Mouse (Mus musculus): ENCODE results near the gene Dnajb4. TPM values are rescaled to one million over a fixed set of nuclear protein-coding genes. Genes with fewer than 3 reads are reported as not detected.
"Not testable (repeated sequence)": the region's sequence is repeated elsewhere in the genome, so short reads cannot be mapped to it uniquely, and the experiment has no call there.

Dnajb4 gene
- total RNA-seq, 2 experiments from 2014 or later = 45.4 to 48.2 TPM

DNA sequence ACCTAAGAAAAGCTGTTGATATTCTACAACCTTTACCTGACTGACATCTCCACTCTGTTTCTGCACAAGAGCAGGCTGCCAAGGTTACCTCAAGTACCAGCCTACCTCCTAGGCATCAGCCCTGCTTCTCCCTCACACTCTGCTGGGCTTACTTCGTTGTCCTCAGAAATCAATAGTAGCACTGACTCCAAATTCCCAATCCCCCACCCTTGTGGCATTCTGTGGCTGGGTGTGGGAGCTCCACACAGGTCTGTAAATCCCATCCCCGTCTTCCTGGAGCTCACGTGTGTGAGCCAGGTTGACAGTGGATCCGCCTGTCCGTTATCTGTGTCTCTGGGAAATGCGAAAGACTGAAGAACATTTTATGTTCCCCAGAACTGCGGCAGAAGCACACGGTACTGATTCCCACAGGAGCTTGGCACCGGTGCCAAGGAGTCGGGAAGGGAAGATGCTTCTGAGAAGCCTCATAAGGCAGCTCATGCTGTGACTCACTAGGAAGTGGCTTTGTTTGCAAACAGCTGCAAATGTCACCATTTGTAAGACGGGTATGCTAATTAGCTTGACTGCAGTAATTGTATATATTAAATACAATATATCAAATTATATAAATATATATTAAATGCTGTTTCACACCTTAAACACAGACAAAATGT, 54.7 kb downstream of the Dnajb4 start:
- no peak for DNase-seq
- intact Hi-C loops (cut with DNase I; ENCODE audit: low total_unique reads) = no loop called here

GRCm38 (mm10) chr3:152154095-152154494, 56.0 kb downstream of the Dnajb4 start:
- intact Hi-C loops (cut with DNase I; ENCODE audit: low total_unique reads) = no loop called here

DNA sequence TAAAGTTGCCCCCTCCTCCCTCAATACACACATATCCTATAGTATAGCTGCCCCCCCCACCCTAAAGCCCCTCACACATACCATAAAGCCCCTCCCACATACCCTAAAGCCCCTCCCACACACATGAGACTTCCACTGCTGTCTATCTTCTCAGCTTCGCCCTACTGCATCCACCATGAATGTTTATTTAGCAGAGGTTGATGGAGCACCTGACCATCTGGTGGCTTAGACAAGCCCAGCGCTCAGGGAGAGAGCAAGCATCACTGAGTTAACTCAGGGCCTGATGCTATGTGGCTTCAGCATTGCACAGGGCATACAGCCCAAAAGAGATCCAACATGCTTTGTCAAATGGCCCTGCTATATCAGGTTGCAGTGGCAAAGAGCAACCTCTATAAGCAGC, 57.0 kb downstream of the Dnajb4 start:
- intact Hi-C loops (cut with DNase I; ENCODE audit: low total_unique reads) = no loop called here
- DNase-seq = no peak

More at GRCm38 (mm10) chr3:152154095-152154494, 56.0 kb downstream of the Dnajb4 start:
- no peak for DNase-seq

GRCm38 (mm10) chr3:152152483-152152804, 57.7 kb downstream of the Dnajb4 start:
- intact Hi-C loops (cut with DNase I; ENCODE audit: low total_unique reads) = no loop called here

GRCm38 (mm10) chr3:152151725-152152482, 58.2 kb downstream of the Dnajb4 start:
- intact Hi-C loops (cut with DNase I; ENCODE audit: low total_unique reads) = no loop called here
- no peak for DNase-seq

More at GRCm38 (mm10) chr3:152152483-152152804, 57.7 kb downstream of the Dnajb4 start:
- DNase-seq = no peak

DNA sequence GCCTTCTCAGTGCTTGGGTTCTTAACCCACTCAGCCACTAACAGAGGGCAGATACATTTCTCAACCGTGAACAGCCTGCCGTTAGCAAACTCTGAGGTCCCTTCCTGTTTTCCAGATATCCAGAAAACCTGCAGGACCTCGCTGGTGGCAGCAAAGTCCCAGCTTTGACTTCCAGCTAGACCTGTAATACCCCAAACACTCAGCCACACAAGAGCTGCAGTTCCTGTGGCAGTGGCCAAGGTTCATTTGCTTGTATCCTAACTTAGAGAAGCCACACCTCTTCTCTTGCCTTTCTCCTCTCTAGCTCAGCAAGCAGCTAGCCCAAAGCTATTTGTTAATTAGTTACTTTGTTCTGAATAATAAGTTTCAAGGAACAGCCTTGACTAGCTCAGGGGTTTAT, 60.2 kb downstream of the Dnajb4 start:
- no peak for DNase-seq
- intact Hi-C loops (cut with DNase I; ENCODE audit: low total_unique reads) = no loop called here

DNA sequence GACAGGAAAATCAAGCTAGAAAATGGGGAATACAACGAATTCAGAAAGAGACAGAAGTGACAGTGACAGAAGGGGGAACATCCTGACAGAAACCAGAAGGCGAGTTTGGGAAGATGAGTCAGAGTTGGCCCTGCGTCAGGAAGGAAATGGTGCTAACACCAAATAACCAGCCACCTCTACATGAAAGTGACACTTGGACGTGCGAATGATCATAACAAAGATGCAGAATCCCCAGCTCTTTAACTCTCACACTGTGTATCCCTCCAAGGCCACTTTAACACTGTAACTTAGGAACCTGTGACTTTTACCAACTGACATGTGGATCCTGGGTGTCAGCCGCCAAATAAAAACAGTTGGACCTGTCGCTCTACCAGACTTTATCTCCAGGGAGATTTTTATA, 60.7 kb downstream of the Dnajb4 start:
- intact Hi-C loops (cut with DNase I; ENCODE audit: low total_unique reads) = no loop called here
- no peak for DNase-seq

DNA sequence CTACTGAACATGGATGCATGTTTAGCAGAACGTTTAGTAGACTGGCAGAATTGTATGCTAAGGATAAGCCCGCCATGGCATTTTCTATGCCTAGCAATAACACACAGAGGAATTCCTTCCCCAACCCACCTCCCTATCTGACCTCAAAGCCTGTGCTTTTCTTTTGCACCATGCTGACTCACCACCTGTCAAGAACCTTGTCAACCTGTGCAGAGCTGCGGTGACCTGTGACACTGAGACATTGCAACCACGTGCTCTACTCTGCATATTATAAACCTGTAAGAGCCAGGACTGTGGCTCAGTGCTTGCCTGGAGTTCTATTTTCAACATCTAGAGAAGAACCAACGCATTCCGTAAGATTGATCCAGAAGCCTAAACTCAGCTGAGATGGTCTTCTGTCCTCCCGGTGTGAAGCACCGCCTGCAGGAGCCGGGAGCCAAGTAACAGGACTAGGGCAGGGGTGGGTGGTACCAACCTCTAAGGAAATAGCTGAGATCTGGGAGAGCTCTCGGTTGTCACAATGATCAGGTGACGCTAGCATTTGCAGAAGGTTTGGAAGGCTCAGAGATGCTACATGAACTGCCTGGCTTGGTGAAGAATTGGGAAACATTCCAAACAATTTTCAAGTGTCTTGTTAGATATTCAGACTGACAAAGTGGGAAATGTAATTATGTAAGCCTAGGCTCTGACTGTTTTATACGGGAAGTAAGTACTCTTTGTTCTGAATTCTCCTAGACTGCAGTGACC, 62.8 kb downstream of the Dnajb4 start:
- DNase-seq = no peak
- intact Hi-C loops (cut with DNase I; ENCODE audit: low total_unique reads) = no loop called here

DNA sequence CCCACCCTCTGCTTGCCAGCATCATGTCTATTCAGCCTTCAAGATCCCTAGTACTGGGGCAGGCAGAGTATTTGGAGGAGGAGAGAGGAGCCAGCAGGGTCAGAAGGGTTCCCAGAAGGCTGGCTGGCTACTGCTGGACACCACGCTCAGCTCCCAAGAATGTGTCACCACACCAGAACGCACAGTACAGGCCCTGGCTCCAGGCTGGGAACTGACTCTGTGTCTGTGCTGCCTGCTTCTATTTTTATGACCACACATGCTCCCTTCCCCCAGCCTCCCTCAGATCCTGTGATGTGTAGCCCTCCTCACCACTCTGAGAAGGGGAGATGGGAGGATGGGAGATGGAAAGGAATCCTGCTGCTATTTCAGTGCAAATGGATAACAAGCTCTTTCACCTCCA, 64.9 kb downstream of the Dnajb4 start:
- intact Hi-C loops (cut with DNase I; ENCODE audit: low total_unique reads) = no loop called here

GRCm38 (mm10) chr3:152142989-152143695, 67.0 kb downstream of the Dnajb4 start:
- intact Hi-C loops (cut with DNase I; ENCODE audit: low total_unique reads) = no loop called here
- no peak for DNase-seq

More for the DNA sequence above, 64.9 kb downstream of the Dnajb4 start:
- peak; percentile 70 for DNase-seq

GRCm38 (mm10) chr3:152142146-152142545, 68.0 kb downstream of the Dnajb4 start:
- no peak for DNase-seq
- intact Hi-C loops (cut with DNase I; ENCODE audit: low total_unique reads) = no loop called here

- intact Hi-C loops (cut with DNase I; ENCODE audit: low total_unique reads); DNase-seq: not testable (repeated sequence)
These were observed 70.8 kb downstream of the Dnajb4 start for GRCm38 (mm10) chr3:152139308-152139707.

GRCm38 (mm10) chr3:152136106-152136505, 74.0 kb downstream of the Dnajb4 start:
- intact Hi-C loops (cut with DNase I; ENCODE audit: low total_unique reads); DNase-seq: not testable (repeated sequence)

DNA sequence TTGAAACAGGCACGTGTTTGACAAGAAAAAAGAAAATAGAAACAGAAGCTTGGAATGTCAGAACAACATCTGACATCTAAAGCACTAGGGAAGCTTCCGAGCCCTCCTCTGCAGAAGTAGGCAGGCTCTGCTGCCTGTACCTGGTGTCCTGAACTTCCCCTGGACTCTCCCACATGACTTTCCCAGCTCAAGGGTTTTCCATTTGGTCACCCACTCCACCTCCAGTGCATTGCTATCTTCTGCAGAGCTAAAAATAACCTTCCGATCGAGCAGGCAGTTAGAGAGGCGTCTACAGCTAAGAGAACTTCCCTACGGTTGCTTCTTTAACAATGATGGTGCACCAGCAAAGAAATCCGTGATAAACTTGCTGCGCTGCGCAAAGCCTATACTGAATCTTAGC, 76.5 kb downstream of the Dnajb4 start:
- intact Hi-C loops (cut with DNase I; ENCODE audit: low total_unique reads) = no loop called here
- DNase-seq = no peak

- no peak for DNase-seq
- intact Hi-C loops (cut with DNase I; ENCODE audit: low total_unique reads) = no loop called here
These were observed 79.1 kb downstream of the Dnajb4 start for GRCm38 (mm10) chr3:152130963-152131362.

GRCm38 (mm10) chr3:152129426-152129825, 80.7 kb downstream of the Dnajb4 start:
- intact Hi-C loops (cut with DNase I; ENCODE audit: low total_unique reads); DNase-seq: not testable (repeated sequence)

- DNase-seq = no peak
- intact Hi-C loops (cut with DNase I; ENCODE audit: low total_unique reads) = no loop called here
These were observed 81.5 kb downstream of the Dnajb4 start for GRCm38 (mm10) chr3:152128631-152129030.

All from gastrocnemius, postnatal 14 days (tissue).